Mouse (Mus musculus) heart, adult 18-20 months (tissue): ENCODE data around the gene Fasn. TPM values are rescaled to one million over a fixed set of nuclear protein-coding genes. Genes with fewer than 3 reads are reported as not detected.

Experiments
- DNase-seq, 2 experiments: peaks; one replicate each; pipeline ENCODE4 v3.0.0; 2021 to 2022; ENCODE audit warnings: mixed read lengths in 1 of 2
- total RNA-seq, 2 experiments: library from RNA; stranded (reverse); gene quantifications; 2 replicates each; pipeline ENCODE4 v1.2.3; 2021

Fasn gene
- total RNA-seq, 2 experiments from 2014 or later: 41.4 to 258 TPM

- DNase-seq: no peak
Observed at GRCm38 (mm10) chr11:120761811-120762671, 62.3 kb downstream of the Fasn start.

GRCm38 (mm10) chr11:120760236-120760635 is 64.1 kb downstream of the Fasn start:
- DNase-seq: no peak

Other genes starting within 250 kb of the Fasn start
- gene Arhgdia, start 242.9 kb downstream of the Fasn start, total RNA-seq: 100 to 1,000 TPM; 133 to 144 TPM
- gene Alyref, start 226.2 kb downstream of the Fasn start, total RNA-seq: 10 to 100 TPM; 44.1 to 46.9 TPM
- gene Anapc11, start 226.1 kb downstream of the Fasn start, total RNA-seq: 10 to 100 TPM; 84.4 to 89.0 TPM
- not detected for gene Npb, start 216.1 kb downstream of the Fasn start, total RNA-seq
- 10 to 100 TPM; 47.2 to 51.2 TPM for gene Pcyt2, start 206.6 kb downstream of the Fasn start, total RNA-seq
- gene Sirt7, start 199.3 kb downstream of the Fasn start, total RNA-seq: 1 to 10 TPM; 6.9 to 8.9 TPM
- gene Mafg, start 190.9 kb downstream of the Fasn start, total RNA-seq: 10 to 100 TPM; 33.7 to 35.7 TPM
- gene Pycr1, start 180.8 kb downstream of the Fasn start, total RNA-seq: 1 to 10 TPM; 1.1 to 1.3 TPM
- 10 to 100 TPM; 77.0 to 81.2 TPM for gene Myadml2, start 176.4 kb downstream of the Fasn start, total RNA-seq
- under 1 TPM in 1 of 2 experiments, not detected in 1; 0.33 TPM for gene Notum, start 163.4 kb downstream of the Fasn start, total RNA-seq
- gene Aspscr1, start 151.6 kb downstream of the Fasn start, total RNA-seq: 10 to 100 TPM; 28.5 to 31.3 TPM
- 10 to 100 TPM; 32.5 to 34.2 TPM for gene Cenpx, start 110.8 kb downstream of the Fasn start, total RNA-seq
- 1 to 10 TPM; 3.8 to 4.3 TPM for gene Lrrc45, start 110.6 kb downstream of the Fasn start, total RNA-seq
- 1 to 10 TPM; 1.1 to 1.3 TPM for gene Rac3, start 103.1 kb downstream of the Fasn start, total RNA-seq
- 10 to 100 TPM; 16.6 to 16.7 TPM for gene Dcxr, start 97.3 kb downstream of the Fasn start, total RNA-seq
- gene Cbr2, start 92.4 kb downstream of the Fasn start, total RNA-seq: 10 to 100 TPM; 20.9 to 82.2 TPM
- gene Hmga1b, start 61.8 kb downstream of the Fasn start, total RNA-seq: 10 to 100 TPM; 23.6 to 49.8 TPM
- 10 to 100 TPM; 11.4 to 11.5 TPM for gene Rfng, start 40.3 kb downstream of the Fasn start, total RNA-seq
- 10 to 100 TPM; 54.8 to 55.9 TPM for gene Gps1, start 40.3 kb downstream of the Fasn start, total RNA-seq
- gene Dus1l, start 28.1 kb downstream of the Fasn start, total RNA-seq: 10 to 100 TPM; 22.4 to 30.3 TPM
- under 1 TPM; 0.65 to 0.77 TPM for gene Ccdc57, start 108.3 kb upstream of the Fasn start, total RNA-seq
- gene Slc16a3, start 123.9 kb upstream of the Fasn start, total RNA-seq: under 1 TPM; 0.77 to 0.87 TPM
- 10 to 100 TPM; 49.2 to 55.1 TPM for gene Csnk1d, start 166.8 kb upstream of the Fasn start, total RNA-seq
- gene Cd7, start 214.9 kb upstream of the Fasn start, total RNA-seq: 1 to 10 TPM in 1 of 2 experiments, under 1 TPM in 1; 0.35 to 1.1 TPM
- not detected for gene Sectm1b, start 239.0 kb upstream of the Fasn start, total RNA-seq